Mouse (Mus musculus): ENCODE results near the gene Ifnl3. TPM values are rescaled to one million over a fixed set of nuclear protein-coding genes. Genes with fewer than 3 reads are reported as not detected.

The Ifnl3 gene
- polyA plus RNA-seq, 1 experiment from 2014 or later, result not detected

GRCm38 (mm10) chr7:28545891-28546210 lies 23.2 kb downstream of the Ifnl3 start:
- DNase-seq (peak; percentile 20), ATAC-seq (ENCODE audit: insufficient read depth) (no peak)
- Histone ChIP-seq H3K4me2 (no peak overlapping the region), H3K9me3 (ENCODE audit: low read depth, low read length) (no peaks in the 10 kb centered on the region), H3K4me1 (ENCODE audit: insufficient read depth) (no peaks in the 10 kb centered on the region), H3K4me3 (ENCODE audit: low read depth, low read length) (no peak overlapping the region), H3K27ac (ENCODE audit: low read depth) (no peak overlapping the region), H3K36me3 (ENCODE audit: insufficient read depth) (no peaks in the 10 kb centered on the region), H3K9ac (no peak overlapping the region), H3K27me3 (ENCODE audit: insufficient read depth, low read length) (peaks cover 37% of the 10 kb centered on the region)
- 46% methylated on average over 7 of the region's 7 CpGs for WGBS
- no peak for TF ChIP-seq CTCF (IDR thresholded peaks at IDR 0.05; ENCODE audit: low read depth)

GRCm38 (mm10) chr7:28546649-28547048 lies 24.0 kb downstream of the Ifnl3 start:
- Histone ChIP-seq H3K4me2 (peak overlapping the region; percentile 46), H3K4me1 (ENCODE audit: insufficient read depth) (no peaks in the 10 kb centered on the region), H3K27ac (ENCODE audit: low read depth) (no peak overlapping the region), H3K36me3 (ENCODE audit: insufficient read depth) (no peaks in the 10 kb centered on the region), H3K9ac (no peak overlapping the region), H3K4me3 (ENCODE audit: low read depth, low read length) (peak overlapping the region; percentile 16; the same call in 1 of the 2 replicates), H3K27me3 (ENCODE audit: insufficient read depth, low read length) (peaks cover 37% of the 10 kb centered on the region), H3K9me3 (ENCODE audit: low read depth, low read length) (no peaks in the 10 kb centered on the region)
- no peak for ATAC-seq (ENCODE audit: insufficient read depth)
- TF ChIP-seq CTCF (IDR thresholded peaks at IDR 0.05; ENCODE audit: low read depth), result no peak
- 2% methylated on average over 22 of the region's 22 CpGs for WGBS
- DNase-seq, result no peak

GRCm38 (mm10) chr7:28547154-28547553 lies 24.5 kb downstream of the Ifnl3 start, which contains the start of gene Nccrp1:
Gene Nccrp1, minus strand, starts transcription at chr7:28547254.
- Histone ChIP-seq H3K4me3 (ENCODE audit: low read depth, low read length) (peak within 1 kb of the TSS; percentile 16; the same call in 1 of the 2 replicates), H3K27me3 (ENCODE audit: insufficient read depth, low read length) (peaks cover 37% of the 10 kb centered on the region), H3K27ac (ENCODE audit: low read depth) (no peak within 1 kb of the TSS), H3K9me3 (ENCODE audit: low read depth, low read length) (no peaks in the 10 kb centered on the region), H3K9ac (no peak within 1 kb of the TSS), H3K4me2 (peak within 1 kb of the TSS; percentile 46), H3K4me1 (ENCODE audit: insufficient read depth) (no peaks in the 10 kb centered on the region), H3K36me3 (ENCODE audit: insufficient read depth) (no peaks in the 10 kb centered on the region)
- no peak for DNase-seq
- 5% methylated on average over 5 of the region's 5 CpGs for WGBS
- no peak for ATAC-seq (ENCODE audit: insufficient read depth)
- no peak for TF ChIP-seq CTCF (IDR thresholded peaks at IDR 0.05; ENCODE audit: low read depth)

GRCm38 (mm10) chr7:28547628-28548027 lies 25.0 kb downstream of the Ifnl3 start:
- Histone ChIP-seq H3K36me3 (ENCODE audit: insufficient read depth) (no peaks in the 10 kb centered on the region), H3K4me2 (no peak overlapping the region), H3K27ac (ENCODE audit: low read depth) (no peak overlapping the region), H3K27me3 (ENCODE audit: insufficient read depth, low read length) (peaks cover 37% of the 10 kb centered on the region), H3K4me3 (ENCODE audit: low read depth, low read length) (no peak overlapping the region), H3K4me1 (ENCODE audit: insufficient read depth) (no peaks in the 10 kb centered on the region), H3K9me3 (ENCODE audit: low read depth, low read length) (no peaks in the 10 kb centered on the region), H3K9ac (no peak overlapping the region)
- ATAC-seq (ENCODE audit: insufficient read depth) (no peak), DNase-seq (no peak)
- 50% methylated on average over 7 of the region's 7 CpGs for WGBS
- TF ChIP-seq CTCF (IDR thresholded peaks at IDR 0.05; ENCODE audit: low read depth), result no peak

GRCm38 (mm10) chr7:28553076-28553475 lies 30.4 kb downstream of the Ifnl3 start:
- Histone ChIP-seq H3K4me2 (no peak overlapping the region), H3K27me3 (ENCODE audit: insufficient read depth, low read length) (0 out of 2 replicates have a peak, but pooled peaks cover 3% of the 10 kb centered on the region), H3K36me3 (ENCODE audit: insufficient read depth) (peaks cover 5% of the 10 kb centered on the region; the same call in 1 of the 2 replicates), H3K4me1 (ENCODE audit: insufficient read depth) (0 out of 2 replicates have a peak, but pooled peaks cover 2% of the 10 kb centered on the region), H3K9ac (no peak overlapping the region), H3K4me3 (ENCODE audit: low read depth, low read length) (no peak overlapping the region), H3K27ac (ENCODE audit: low read depth) (no peak overlapping the region), H3K9me3 (ENCODE audit: low read depth, low read length) (no peaks in the 10 kb centered on the region)
- ATAC-seq (ENCODE audit: insufficient read depth) (no peak), DNase-seq (no peak)
- no peak for TF ChIP-seq CTCF (IDR thresholded peaks at IDR 0.05; ENCODE audit: low read depth)
- WGBS, result 87% methylated on average over 6 of the region's 6 CpGs

- WGBS, result 12% methylated on average over 5 of the region's 5 CpGs
- Histone ChIP-seq H3K4me1 (ENCODE audit: insufficient read depth) (0 out of 2 replicates have a peak, but pooled peaks cover 2% of the 10 kb centered on the region), H3K4me3 (ENCODE audit: low read depth, low read length) (no peak overlapping the region), H3K4me2 (no peak overlapping the region), H3K9ac (no peak overlapping the region), H3K36me3 (ENCODE audit: insufficient read depth) (peaks cover 30% of the 10 kb centered on the region), H3K27ac (ENCODE audit: low read depth) (no peak overlapping the region), H3K27me3 (ENCODE audit: insufficient read depth, low read length) (no peaks in the 10 kb centered on the region), H3K9me3 (ENCODE audit: low read depth, low read length) (no peaks in the 10 kb centered on the region)
- no peak for ATAC-seq (ENCODE audit: insufficient read depth)
- TF ChIP-seq CTCF (IDR thresholded peaks at IDR 0.05; ENCODE audit: low read depth), result no peak
- DNase-seq, result no peak
Observed at GRCm38 (mm10) chr7:28555939-28556535, 33.4 kb downstream of the Ifnl3 start.

- Histone ChIP-seq H3K27me3 (ENCODE audit: insufficient read depth, low read length) (no peaks in the 10 kb centered on the region), H3K36me3 (ENCODE audit: insufficient read depth) (peaks cover 38% of the 10 kb centered on the region), H3K27ac (ENCODE audit: low read depth) (no peak overlapping the region), H3K4me1 (ENCODE audit: insufficient read depth) (0 out of 2 replicates have a peak, but pooled peaks cover 2% of the 10 kb centered on the region), H3K9ac (no peak overlapping the region), H3K4me3 (ENCODE audit: low read depth, low read length) (no peak overlapping the region), H3K9me3 (ENCODE audit: low read depth, low read length) (no peaks in the 10 kb centered on the region), H3K4me2 (no peak overlapping the region)
- TF ChIP-seq CTCF (IDR thresholded peaks at IDR 0.05; ENCODE audit: low read depth), result no peak
- DNase-seq (no peak), ATAC-seq (ENCODE audit: insufficient read depth) (no peak)
- WGBS, result 58% methylated on average over 5 of the region's 5 CpGs
Observed at GRCm38 (mm10) chr7:28557069-28557468, 34.4 kb downstream of the Ifnl3 start.
